Mouse (Mus musculus) mouse trophoblast stem cell (cell line): ENCODE data around the gene Kat2b.
"Not testable (repeated sequence)": the region's sequence is repeated elsewhere in the genome, so short reads cannot be mapped to it uniquely, and the experiment has no call there.

ENCODE experiments used
- in situ Hi-C, 2 experiments: fragments of 300-500 bp; cut with MseI, MboI; formaldehyde crosslinking; loops; 2 replicates in 1 of 2; 3 replicates in 1 of 2; pipeline ENCODE4 v1.15.1; 2025

Gene Kat2b

GRCm38 (mm10) chr17:53569829-53570228 is 3.2 kb downstream of the Kat2b start:
- in situ Hi-C loops = no loop called here

GRCm38 (mm10) chr17:53570361-53570875 is 3.8 kb downstream of the Kat2b start:
- in situ Hi-C loops = no loop called here

- in situ Hi-C loops = not testable (repeated sequence)
Observed at GRCm38 (mm10) chr17:53570932-53571331, 4.3 kb downstream of the Kat2b start.

- in situ Hi-C loops = no loop called here
Observed at GRCm38 (mm10) chr17:53573019-53573556, 6.4 kb downstream of the Kat2b start.

GRCm38 (mm10) chr17:53577151-53577550 is 10.5 kb downstream of the Kat2b start:
- in situ Hi-C loops = no loop called here

GRCm38 (mm10) chr17:53577754-53578153 is 11.1 kb downstream of the Kat2b start:
- in situ Hi-C loops = no loop called here

GRCm38 (mm10) chr17:53578249-53578648 is 11.6 kb downstream of the Kat2b start:
- in situ Hi-C loops = no loop called here

GRCm38 (mm10) chr17:53578776-53579175 is 12.1 kb downstream of the Kat2b start:
- in situ Hi-C loops = no loop called here

GRCm38 (mm10) chr17:53579612-53580011 is 13.0 kb downstream of the Kat2b start:
- in situ Hi-C loops = no loop called here

GRCm38 (mm10) chr17:53580237-53580636 is 13.6 kb downstream of the Kat2b start:
- in situ Hi-C loops = no loop called here

- in situ Hi-C loops = no loop called here
Observed at GRCm38 (mm10) chr17:53582026-53582585, 15.4 kb downstream of the Kat2b start.

- in situ Hi-C loops = no loop called here
Observed at GRCm38 (mm10) chr17:53582805-53583204, 16.1 kb downstream of the Kat2b start.

GRCm38 (mm10) chr17:53583846-53584579 is 17.4 kb downstream of the Kat2b start:
- in situ Hi-C loops = no loop called here

- in situ Hi-C loops = no loop called here
Observed at GRCm38 (mm10) chr17:53587074-53587851, 20.6 kb downstream of the Kat2b start.

GRCm38 (mm10) chr17:53588097-53588855 is 21.6 kb downstream of the Kat2b start:
- in situ Hi-C loops = no loop called here

GRCm38 (mm10) chr17:53590110-53590509 is 23.4 kb downstream of the Kat2b start:
- in situ Hi-C loops = no loop called here

- in situ Hi-C loops = no loop called here
Observed at GRCm38 (mm10) chr17:53591910-53592309, 25.2 kb downstream of the Kat2b start.

GRCm38 (mm10) chr17:53594590-53594989 is 27.9 kb downstream of the Kat2b start:
- in situ Hi-C loops = no loop called here

- in situ Hi-C loops = no loop called here
Observed at GRCm38 (mm10) chr17:53595527-53595926, 28.9 kb downstream of the Kat2b start.

- in situ Hi-C loops = no loop called here
Observed at GRCm38 (mm10) chr17:53596314-53596882, 29.7 kb downstream of the Kat2b start.
